Mouse (Mus musculus) embryonic facial prominence, embryonic 14.5 days (tissue): ENCODE results near the gene Muc2. TPM values are rescaled to one million over a fixed set of nuclear protein-coding genes. Genes with fewer than 3 reads are reported as not detected.
A peak's percentile ranks its signal among the peaks of the same experiment; 100 is the strongest.
"Not testable (repeated sequence)": the region's sequence is repeated elsewhere in the genome, so short reads cannot be mapped to it uniquely, and the experiment has no call there.

Experiments used
- ATAC-seq: fragments of 200-750 bp; cut with Nextera tagmentation; 2 replicates; pipeline ENCODE4 v1.8.0; 2017; ENCODE audit warnings: low read depth, moderate number of reproducible peaks, moderate TSS enrichment
- DNase-seq: peaks from one replicate; pipeline ENCODE4 v3.0.0-alpha.2; 2015; ENCODE audit warnings: low spot score
- H3K27ac ChIP-seq: fragments of 300-500 bp; sonication (generic); replicated peaks from 2 replicates; pipeline ENCODE4 v1.5.1; 2014; ENCODE audit warnings: low read depth, mild to moderate bottlenecking, low read length, moderate library complexity
- H3K27me3 ChIP-seq: fragments of 300-500 bp; sonication (generic); replicated peaks from 2 replicates; pipeline ENCODE4 v1.6.1; 2014; ENCODE audit warnings: low read length; ENCODE audit not compliant: control insufficient read depth, insufficient read depth
- H3K36me3 ChIP-seq: fragments of 300-500 bp; sonication (generic); 2 replicates; pipeline ENCODE4 v1.6.1; 2014; ENCODE audit warnings: low read length, mixed read lengths; ENCODE audit not compliant: control insufficient read depth, insufficient read depth
- H3K4me1 ChIP-seq: fragments of 300-500 bp; sonication (generic); 2 replicates; pipeline ENCODE4 v1.6.1; 2014; ENCODE audit warnings: antibody characterized with exemption, low read length; ENCODE audit not compliant: control insufficient read depth, insufficient read depth
- H3K4me2 ChIP-seq: fragments of 300-500 bp; sonication (generic); 2 replicates; pipeline ENCODE4 v1.6.1; 2014; ENCODE audit warnings: low read depth, mild to moderate bottlenecking, low read length, moderate library complexity, mixed read lengths
- H3K4me3 ChIP-seq: fragments of 300-500 bp; sonication (generic); 2 replicates; pipeline ENCODE4 v1.5.1; 2014; ENCODE audit warnings: low read depth, mild to moderate bottlenecking, low read length
- H3K9ac ChIP-seq: fragments of 300-500 bp; sonication (generic); 2 replicates; pipeline ENCODE4 v1.6.1; 2014; ENCODE audit warnings: low read depth, mild to moderate bottlenecking, low read length, moderate library complexity, mixed read lengths
- H3K9me3 ChIP-seq: fragments of 300-500 bp; sonication (generic); 2 replicates; pipeline ENCODE4 v1.6.1; 2016; ENCODE audit warnings: low read length; ENCODE audit not compliant: control insufficient read depth
- WGBS: fragments of 180-500 bp; shearing (Covaris S2); extraction: QIAGEN DNeasy Blood & Tissue Kit; methylation state at CpG from one replicate; pipeline ENCODE4 v1.1.7; 2014; 5-methylcytosine and 5-hydroxymethylcytosine counted together
- polyA plus RNA-seq: library from polyadenylated mRNA; unstranded; fragments of >200 nt; fragmentation: Nextera tagmentation; extraction: Ambion mirVana; gene quantifications from 2 replicates; pipeline ENCODE4 v1.2.1, GENCODE M21; 2014

The Muc2 gene
- polyA plus RNA-seq, 1 experiment from 2014 or later = 1.3 TPM

- Histone ChIP-seq H3K9me3 (no peaks in the 10 kb centered on the region), H3K9ac (no peak overlapping the region), H3K27ac (no peak overlapping the region), H3K27me3 (no peaks in the 10 kb centered on the region), H3K4me3 (no peak overlapping the region), H3K36me3 (no peaks in the 10 kb centered on the region), H3K4me2 (no peak overlapping the region), H3K4me1 (no peaks in the 10 kb centered on the region)
- DNase-seq (peak; percentile 58), ATAC-seq (peak; percentile 75; the same call in 1 of the 2 replicates)
- 15% methylated on average over 4 of the region's 4 CpGs for WGBS
Observed at GRCm38 (mm10) chr7:141666190-141666589, 23.9 kb upstream of the Muc2 start.

- not testable (repeated sequence) for H3K4me1 ChIP-seq, H3K36me3 ChIP-seq, H3K9ac ChIP-seq, DNase-seq, H3K9me3 ChIP-seq, H3K4me3 ChIP-seq, H3K4me2 ChIP-seq, ATAC-seq, H3K27me3 ChIP-seq, H3K27ac ChIP-seq
- 80% methylated on average over 3 of the region's 3 CpGs for WGBS
Observed at GRCm38 (mm10) chr7:141669097-141669496, 21.0 kb upstream of the Muc2 start.

DNA sequence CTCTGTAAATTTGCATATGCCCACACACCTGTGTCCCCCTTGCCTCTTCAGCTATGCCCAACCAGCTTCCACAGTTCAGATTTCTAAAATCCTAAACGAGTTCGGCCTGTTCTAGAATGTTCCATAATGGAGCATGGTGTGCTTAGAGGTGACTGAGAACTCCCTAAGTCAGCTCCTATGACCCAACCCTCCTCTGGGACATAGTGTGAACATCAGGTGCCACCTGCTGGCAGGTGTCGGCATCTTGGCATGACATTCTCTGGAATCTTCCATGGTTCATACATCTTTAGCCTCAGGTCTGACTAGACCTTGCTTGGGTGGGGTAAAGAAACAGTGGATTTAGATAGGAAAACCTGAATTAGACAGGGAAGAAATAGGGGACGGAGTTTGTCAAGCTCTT lies 19.1 kb upstream of the Muc2 start:
- no peaks in the 10 kb centered on the region for H3K9me3 ChIP-seq
- H3K4me1 ChIP-seq = no peaks in the 10 kb centered on the region
- no peaks in the 10 kb centered on the region for H3K36me3 ChIP-seq
- H3K4me2 ChIP-seq = no peak overlapping the region
- no peak overlapping the region for H3K9ac ChIP-seq
- H3K27me3 ChIP-seq = no peaks in the 10 kb centered on the region
- 85% methylated on average over 4 of the region's 4 CpGs for WGBS
- ATAC-seq (no peak), DNase-seq (peak; percentile 55)
- H3K4me3 ChIP-seq = no peak overlapping the region
- H3K27ac ChIP-seq = no peak overlapping the region

DNA sequence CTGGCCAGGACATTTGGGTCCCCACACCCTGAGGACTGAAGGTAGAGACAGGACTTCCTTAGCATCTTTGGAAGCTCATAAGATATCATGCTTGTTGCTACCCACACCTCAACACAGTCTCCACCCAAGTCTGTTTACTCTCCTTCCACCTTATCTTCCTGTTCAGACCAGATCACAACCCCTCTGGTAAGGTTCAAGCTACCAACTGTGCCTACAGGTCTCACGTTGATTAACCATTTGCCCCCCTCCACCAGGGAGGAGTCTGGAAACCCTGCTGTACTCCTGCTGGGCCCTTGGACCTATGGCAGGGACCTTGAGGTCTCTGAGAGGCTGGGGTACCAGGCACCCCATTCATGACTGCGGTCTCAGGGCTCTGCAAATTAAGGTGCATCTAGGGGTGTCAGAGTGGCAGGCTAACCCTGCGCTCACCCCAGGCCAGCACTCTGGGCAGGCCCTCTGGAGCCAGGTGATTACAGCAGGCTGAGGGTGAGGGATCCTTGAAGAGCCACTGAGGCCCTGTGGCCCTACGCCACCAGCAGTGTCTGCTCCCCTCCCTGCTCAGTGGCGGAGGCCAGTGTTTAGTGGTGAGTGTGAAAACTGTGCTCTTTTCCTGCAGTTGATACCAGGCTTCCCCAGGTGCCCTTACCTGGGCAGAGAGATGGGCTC lies 18.4 kb upstream of the Muc2 start:
- Histone ChIP-seq H3K4me3 (no peak overlapping the region), H3K9ac (no peak overlapping the region), H3K36me3 (no peaks in the 10 kb centered on the region), H3K27ac (no peak overlapping the region), H3K4me2 (no peak overlapping the region), H3K4me1 (no peaks in the 10 kb centered on the region), H3K27me3 (no peaks in the 10 kb centered on the region), H3K9me3 (no peaks in the 10 kb centered on the region)
- DNase-seq (no peak), ATAC-seq (no peak)
- 93% methylated on average over 4 of the region's 5 CpGs for WGBS

DNA sequence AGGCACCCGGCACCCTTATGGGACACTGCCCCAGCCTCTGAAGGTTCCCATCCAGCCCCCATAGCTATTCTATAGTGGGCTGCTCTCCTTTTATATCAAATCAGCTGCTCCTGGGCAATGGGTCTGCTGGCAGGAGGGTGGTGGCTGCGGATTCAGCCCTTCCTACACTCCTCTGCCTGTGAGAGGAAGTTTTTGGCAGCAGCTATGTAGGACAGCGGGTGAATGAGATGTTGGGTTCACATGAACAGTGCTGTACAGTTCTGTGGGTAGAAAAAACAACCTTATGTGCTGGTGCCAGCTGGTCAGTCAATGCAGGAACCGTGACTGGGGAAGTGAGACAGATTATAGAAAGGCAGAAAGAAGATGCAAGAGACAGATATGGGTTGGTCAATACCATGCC lies 11.2 kb upstream of the Muc2 start:
- no peak for ATAC-seq
- WGBS = 74% methylated on average over 4 of the region's 4 CpGs

GRCm38 (mm10) chr7:141687330-141687729 lies 2.8 kb upstream of the Muc2 start:
- WGBS = 54% methylated on average over 10 of the region's 10 CpGs
- H3K27me3 ChIP-seq = no peaks in the 10 kb centered on the region
- ATAC-seq (no peak), DNase-seq (no peak)
- H3K27ac ChIP-seq = no peak overlapping the region
- H3K4me3 ChIP-seq = no peak overlapping the region
- H3K4me1 ChIP-seq = no peaks in the 10 kb centered on the region
- no peak overlapping the region for H3K4me2 ChIP-seq
- H3K9ac ChIP-seq = no peak overlapping the region
- no peaks in the 10 kb centered on the region for H3K36me3 ChIP-seq
- H3K9me3 ChIP-seq = no peaks in the 10 kb centered on the region

More for the DNA sequence above, 11.2 kb upstream of the Muc2 start:
- H3K9me3 ChIP-seq = no peaks in the 10 kb centered on the region
- no peak overlapping the region for H3K4me3 ChIP-seq
- H3K36me3 ChIP-seq = no peaks in the 10 kb centered on the region
- H3K27me3 ChIP-seq = no peaks in the 10 kb centered on the region
- H3K9ac ChIP-seq = no peak overlapping the region
- DNase-seq = no peak
- no peak overlapping the region for H3K4me2 ChIP-seq
- no peak overlapping the region for H3K27ac ChIP-seq
- no peaks in the 10 kb centered on the region for H3K4me1 ChIP-seq

DNA sequence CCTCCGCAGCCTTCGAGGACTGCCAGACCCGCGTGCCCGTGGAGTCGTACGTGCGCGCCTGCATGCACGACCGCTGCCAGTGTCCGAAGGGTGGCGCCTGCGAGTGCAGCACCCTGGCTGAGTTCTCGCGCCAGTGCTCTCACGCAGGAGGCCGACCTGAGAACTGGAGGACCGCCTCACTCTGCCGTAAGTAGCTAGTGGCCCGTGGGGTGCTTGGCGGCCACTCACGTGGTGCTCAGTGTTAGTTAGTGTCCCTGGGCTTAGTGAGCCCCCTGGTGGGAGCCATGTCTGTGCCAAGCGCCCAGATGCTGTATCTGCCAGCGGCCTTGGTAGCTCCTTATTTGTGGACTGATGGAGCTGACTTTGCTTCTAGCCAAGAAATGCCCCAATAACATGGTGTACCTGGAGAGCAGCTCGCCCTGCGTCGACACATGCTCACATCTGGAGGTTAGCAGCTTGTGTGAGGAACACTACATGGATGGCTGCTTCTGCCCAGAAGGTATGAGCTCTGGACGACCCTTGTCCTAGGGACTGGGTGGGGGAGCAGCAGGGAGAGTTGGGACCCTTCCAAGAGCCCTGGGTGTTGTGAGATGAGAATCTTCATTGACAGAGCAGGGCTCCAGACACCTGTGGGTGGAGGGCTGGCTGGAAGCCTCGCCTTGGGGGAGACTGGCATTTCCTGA lies 3.6 kb downstream of the Muc2 start:
- H3K27ac ChIP-seq = no peak overlapping the region
- H3K9me3 ChIP-seq = no peaks in the 10 kb centered on the region
- 52% methylated on average over 22 of the region's 30 CpGs for WGBS
- ATAC-seq (0 out of 2 replicates have a peak, but pooled peaks have one; percentile 45), DNase-seq (peak; percentile 12)
- H3K4me1 ChIP-seq = 0 out of 2 replicates have a peak, but pooled peaks cover 4% of the 10 kb centered on the region
- H3K4me2 ChIP-seq = peak overlapping the region; percentile 50
- no peak overlapping the region for H3K9ac ChIP-seq
- H3K4me3 ChIP-seq = peak overlapping the region; percentile 11; the same call in 1 of the 2 replicates
- no peaks in the 10 kb centered on the region for H3K36me3 ChIP-seq
- H3K27me3 ChIP-seq = no peaks in the 10 kb centered on the region

DNA sequence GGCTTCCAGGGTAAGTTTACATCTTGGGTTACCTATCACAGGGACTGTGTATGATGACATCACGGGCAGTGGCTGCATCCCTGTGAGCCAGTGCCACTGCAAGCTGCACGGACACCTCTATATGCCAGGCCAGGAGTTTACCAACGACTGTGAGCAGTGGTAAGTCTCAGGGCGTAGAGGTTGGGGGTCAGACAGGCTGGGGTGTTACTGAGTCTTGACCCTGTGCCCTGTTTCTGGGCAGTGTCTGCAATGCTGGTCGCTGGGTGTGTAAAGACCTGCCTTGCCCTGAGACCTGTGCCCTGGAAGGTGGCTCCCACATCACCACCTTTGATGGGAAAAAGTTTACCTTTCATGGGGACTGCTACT lies 4.1 kb downstream of the Muc2 start:
- Histone ChIP-seq H3K4me3 (no peak overlapping the region), H3K9me3 (no peaks in the 10 kb centered on the region), H3K4me1 (0 out of 2 replicates have a peak, but pooled peaks cover 4% of the 10 kb centered on the region), H3K4me2 (no peak overlapping the region), H3K9ac (no peak overlapping the region), H3K27me3 (no peaks in the 10 kb centered on the region), H3K27ac (no peak overlapping the region), H3K36me3 (no peaks in the 10 kb centered on the region)
- WGBS = 72% methylated on average over 5 of the region's 5 CpGs
- DNase-seq (no peak), ATAC-seq (no peak)

DNA sequence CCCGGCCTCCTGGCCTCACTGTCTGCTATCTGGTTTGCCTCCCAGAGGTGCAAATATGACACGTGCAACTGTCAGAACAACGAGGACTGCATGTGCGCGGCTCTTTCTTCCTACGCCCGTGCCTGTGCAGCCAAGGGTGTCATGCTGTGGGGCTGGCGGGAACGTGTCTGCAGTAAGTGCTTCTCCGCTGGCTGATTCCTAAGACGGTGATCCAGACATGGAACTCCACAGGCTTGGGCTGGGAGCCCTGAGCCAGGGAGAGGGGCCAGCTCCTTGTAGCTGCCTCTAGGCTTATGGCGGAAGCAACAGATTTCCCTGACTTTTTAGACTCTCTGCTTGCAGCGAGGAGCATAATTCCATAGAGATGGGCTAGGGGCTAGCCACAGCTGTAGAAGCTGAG lies 6.4 kb downstream of the Muc2 start:
- 79% methylated on average over 13 of the region's 13 CpGs for WGBS
- H3K27me3 ChIP-seq = no peaks in the 10 kb centered on the region
- no peak overlapping the region for H3K27ac ChIP-seq
- 0 out of 2 replicates have a peak, but pooled peaks cover 4% of the 10 kb centered on the region for H3K4me1 ChIP-seq
- H3K4me2 ChIP-seq = no peak overlapping the region
- H3K9ac ChIP-seq = no peak overlapping the region
- H3K4me3 ChIP-seq = no peak overlapping the region
- H3K9me3 ChIP-seq = no peaks in the 10 kb centered on the region
- no peak for DNase-seq
- no peaks in the 10 kb centered on the region for H3K36me3 ChIP-seq
- ATAC-seq = no peak
